8 mouse cellular contexts compared by ENCODE assay signal in the genomic region with DNA sequence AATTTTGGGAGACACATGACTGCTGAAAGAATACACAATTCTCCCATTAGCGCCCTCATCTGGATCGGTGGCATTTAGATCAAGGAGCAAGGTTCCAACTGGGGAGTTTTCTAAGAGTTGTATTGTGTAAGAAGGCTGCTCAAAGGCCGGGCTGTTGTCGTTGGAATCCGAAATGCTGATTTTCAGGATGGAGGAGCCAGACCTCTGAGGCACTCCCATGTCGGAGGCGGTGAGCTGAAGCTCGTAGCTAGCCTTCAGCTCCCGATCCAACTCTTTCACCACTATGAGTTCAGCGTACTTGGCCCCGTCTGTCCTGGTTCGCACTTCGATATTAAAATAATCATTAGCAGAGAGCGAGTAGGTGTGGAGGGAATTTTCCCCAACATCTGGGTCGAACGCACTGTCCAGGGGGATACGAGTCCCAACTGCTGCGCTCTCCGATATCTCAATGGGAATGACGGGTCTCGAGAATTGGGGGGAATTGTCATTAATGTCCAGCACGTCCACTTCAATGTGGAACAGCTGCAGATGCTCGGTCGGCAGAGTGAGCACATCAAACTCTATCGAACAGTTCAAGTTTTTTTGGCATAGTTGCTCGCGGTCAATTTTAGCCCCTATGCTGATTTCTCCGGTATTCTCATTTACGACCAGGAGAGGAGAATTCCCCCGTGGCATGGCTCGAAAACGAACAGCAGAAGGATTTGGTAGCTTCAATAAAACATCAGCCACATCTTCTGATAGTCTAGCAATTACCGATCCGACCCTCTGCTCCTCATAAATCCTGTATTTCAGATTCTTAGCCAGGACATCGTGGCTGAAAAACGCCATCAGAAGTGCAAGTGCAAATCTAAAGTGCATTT. TPM values are rescaled to one million over a fixed set of nuclear protein-coding genes. Genes with fewer than 3 reads are reported as not detected.
A peak's percentile ranks its signal among the peaks of the same experiment; 100 is the strongest.
DNase-seq lines count a peak whose midpoint lies in the region; ATAC-seq lines count a peak whose summit lies in the region.

No protein-coding gene starts in this region.

- peak overlapping the region; percentile 99 for H3K27ac ChIP-seq in lung, embryonic 15.5 days

- no peaks in the 10 kb centered on the region for H3K9me3 ChIP-seq in lung, embryonic 15.5 days

- H3K4me2 ChIP-seq in lung, embryonic 15.5 days = peak overlapping the region; percentile 59

- H3K36me3 ChIP-seq in lung, embryonic 15.5 days = peaks cover 13% of the 10 kb centered on the region; the same call in 1 of the 2 replicates

- ATAC-seq in lung, embryonic 15.5 days (ENCODE audit: borderline replicate concordance, extremely low read depth, low FRiP score, low TSS enrichment) = no peak
- ATAC-seq in erythroblast, adult 5-6 weeks (replicated peaks; ENCODE audit: low FRiP score, poor library complexity, severe bottlenecking) = no peak

- no peaks in the 10 kb centered on the region for H3K27me3 ChIP-seq in lung, embryonic 15.5 days

- DNase-seq in cerebellum, postnatal 10 days = peak; percentile 49 to 52
- no peak for DNase-seq in cerebellum, adult 8-10 months
- DNase-seq in embryo, embryonic 10 days (ENCODE audit: low spot score) = peak; percentile 69
- peak; percentile 74 to 75 for DNase-seq in heart, adult 18-20 months
- DNase-seq in kidney, adult 11 months = peak; percentile 11
- DNase-seq in retina, embryonic 14.5 days (ENCODE audit: low spot score) = peak; percentile 62

- WGBS in lung, embryonic 15.5 days = 2% methylated on average over 36 of the region's 36 CpGs

- peaks cover 29% of the 10 kb centered on the region; the same call in 1 of the 2 replicates for H3K4me1 ChIP-seq in lung, embryonic 15.5 days

- peak overlapping the region; percentile 70 for H3K4me3 ChIP-seq in lung, embryonic 15.5 days

- peak overlapping the region; percentile 76 for H3K9ac ChIP-seq in lung, embryonic 15.5 days

RNA-seq across cellular contexts. Expression of gene Pcdh18, which starts 0.9 kb away (rescaled TPM):
- total RNA-seq in heart, adult 18-20 months (2021) = 1 to 10 TPM; 2.2 to 2.8 TPM
- 56.8 and 59.1 TPM in 2 replicates for polyA plus RNA-seq in lung, embryonic 15.5 days (2015; fragmentation: Nextera tagmentation; extraction: Ambion mirVana)
- not detected in 2 replicates for total RNA-seq in erythroblast, adult 5-6 weeks (2015; ENCODE audit: low replicate concordance)
- not detected in 2 replicates for total RNA-seq in erythroblast, adult 5-6 weeks (2017; ENCODE audit: low replicate concordance)
